Mouse (Mus musculus) liver, embryonic 14.5 days (tissue): ENCODE results near the gene Tmem120b.

Source experiments
- CTCF ChIP-seq: IDR thresholded peaks from 2 replicates; pipeline ENCODE4 v1.5.1; 2016; ENCODE audit warnings: antibody characterized with exemption, low read depth, control low read depth
- EP300 ChIP-seq: IDR thresholded peaks from 2 replicates; pipeline ENCODE4 v1.6.1; 2016; ENCODE audit warnings: antibody characterized with exemption, low read depth

DNA sequence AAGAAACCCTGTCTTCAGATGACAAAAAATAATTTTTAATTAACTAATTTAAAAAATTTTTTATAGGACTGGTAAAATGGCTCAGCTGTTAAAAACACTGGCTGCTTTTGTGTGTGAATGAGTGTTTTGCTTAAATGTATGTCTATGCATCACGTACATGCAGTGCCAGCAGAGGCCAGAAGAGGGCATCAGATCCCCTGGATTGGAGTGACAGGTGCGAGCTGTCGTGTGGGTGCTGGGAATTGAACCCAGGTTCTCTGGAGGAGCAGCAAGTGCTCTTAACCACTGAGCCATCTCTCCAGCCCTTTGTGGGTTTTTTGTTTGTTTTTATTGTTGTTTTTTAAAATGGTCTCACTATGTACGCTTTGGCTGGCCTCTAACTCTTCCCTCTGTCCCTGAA is 54.0 kb downstream of the Tmem120b start:
- TF ChIP-seq CTCF (peak; percentile 82), EP300 (no peak)
